Mouse (Mus musculus) cerebellum, adult 9-10 months (tissue): ENCODE measurements at regions not wholly inside any gene's neighbourhood (a gene's known extent, or its start where the extent isn't known, plus 50 kb on each side); places are given as distances from the start of the nearest gene placed in this dataset.

Experiments used
- DNase-seq: peaks from one replicate; pipeline ENCODE4 v3.0.0; 2022

GRCm38 (mm10) chr15:70920138-70920537 is 2914.2 kb upstream of the Gm6569 start:
- no peak for DNase-seq

GRCm38 (mm10) chr15:70920862-70921261 is 2913.5 kb upstream of the Gm6569 start:
- peak; percentile 6 for DNase-seq
